Mouse (Mus musculus) olfactory bulb, adult 2 months (tissue): ENCODE results near the gene Gna15.

Experiments used
- CTCF ChIP-seq: fragments of 200-500 bp; IDR thresholded peaks from 2 replicates; pipeline ENCODE4 v1.5.1; 2012; ENCODE audit warnings: low read depth, mild to moderate bottlenecking, low read length, moderate library complexity; ENCODE audit not compliant: insufficient read depth
- POLR2A ChIP-seq: fragments of 200-500 bp; IDR thresholded peaks from 2 replicates; pipeline ENCODE4 v1.6.1; 2012; ENCODE audit warnings: mild to moderate bottlenecking, low read depth, low read length, moderate library complexity; ENCODE audit not compliant: insufficient read depth

DNA sequence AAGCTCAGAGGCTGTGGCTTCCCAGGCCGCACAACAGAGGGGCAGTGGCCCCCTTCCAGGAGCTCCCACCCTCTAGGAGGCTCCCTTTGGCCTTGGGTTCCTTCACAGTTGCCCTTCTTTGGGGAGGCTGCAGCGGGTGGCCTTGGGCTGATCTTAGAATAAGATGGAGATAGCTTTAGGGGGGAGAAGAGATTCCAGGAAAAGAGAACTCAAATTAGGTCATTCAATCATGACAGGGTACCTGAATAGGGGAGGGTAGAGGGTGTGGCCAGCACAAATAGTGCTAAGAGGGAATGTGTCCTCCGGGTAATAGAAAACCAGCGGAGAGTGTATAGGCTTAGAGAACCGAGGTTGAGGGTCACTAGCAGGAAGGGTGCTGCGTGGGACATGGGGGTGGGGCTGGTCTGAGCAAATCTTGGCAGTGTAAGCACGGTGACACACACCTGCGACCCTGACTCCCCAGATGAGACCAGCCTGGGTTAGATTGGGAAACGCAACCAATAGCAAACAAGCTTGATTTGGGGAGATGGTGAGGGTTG, 48.2 kb upstream of the Gna15 start:
- TF ChIP-seq CTCF: no peak
- no peak for TF ChIP-seq POLR2A
